Mouse (Mus musculus): ENCODE data around the gene B4galt1. TPM values are rescaled to one million over a fixed set of nuclear protein-coding genes. Genes with fewer than 3 reads are reported as not detected.

B4galt1 gene
- total RNA-seq (2023), result 10 to 100 TPM; 81.8 to 81.9 TPM

DNA sequence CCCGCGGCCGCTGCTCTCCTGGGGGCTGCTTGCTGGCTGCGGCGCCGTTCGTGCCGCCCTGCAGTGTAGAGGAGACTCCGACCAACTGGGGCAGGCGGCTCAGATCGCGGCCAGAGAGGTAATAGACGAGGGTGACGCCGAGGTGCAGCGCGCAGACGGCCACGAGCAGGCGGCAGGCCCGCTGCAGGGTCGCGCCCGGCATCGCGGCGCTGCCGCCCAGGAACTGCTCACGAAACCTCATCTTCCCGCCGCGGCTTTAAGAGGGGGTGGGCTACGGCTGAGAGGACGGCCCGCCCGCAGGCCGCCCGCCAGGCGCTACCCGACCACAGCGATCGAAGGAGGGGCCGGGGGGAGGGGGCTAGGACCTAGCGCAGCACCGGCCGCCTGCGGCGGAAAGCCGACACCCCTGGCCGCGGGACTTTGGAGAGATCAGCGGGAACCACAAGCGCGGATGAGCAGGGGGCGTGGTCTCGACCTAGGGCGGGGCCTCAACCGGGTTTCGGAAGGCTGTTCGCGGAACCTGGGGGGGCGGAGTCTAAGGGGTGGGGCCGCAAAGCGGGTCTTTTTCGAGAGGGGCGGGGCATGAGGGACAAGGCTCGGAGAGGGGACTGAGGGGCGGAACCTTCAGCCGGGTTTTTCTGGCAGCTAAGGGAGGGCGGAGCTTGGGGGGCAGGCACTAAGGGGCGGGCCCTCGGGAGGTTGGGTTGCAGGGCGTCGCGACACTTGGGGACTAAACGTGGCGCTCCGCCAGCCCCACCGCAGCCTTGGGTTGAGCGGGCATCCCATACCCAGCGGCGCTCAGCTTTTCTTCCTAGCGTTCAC is at the start of gene B4galt1:
Gene B4galt1, minus strand, starts transcription at position 441 of the 822 bp plus-strand sequence.

GRCm38 (mm10) chr4:40757780-40758420 is 95.9 kb downstream of the B4galt1 start, which contains the start of gene Smu1:
Gene Smu1, minus strand, starts transcription at chr4:40757923.

Other genes starting within 250 kb of the B4galt1 start
- 10 to 100 TPM; 25.3 to 26.3 TPM for gene Aptx, start 150.8 kb downstream of the B4galt1 start, total RNA-seq (2023)
- gene Dnaja1, start 131.9 kb downstream of the B4galt1 start, total RNA-seq (2023), result 100 to 1,000 TPM; 410 to 472 TPM
- gene Smu1, start 96.1 kb downstream of the B4galt1 start, total RNA-seq (2023), result 10 to 100 TPM; 67.6 to 78.7 TPM
- gene Spink4, start 66.0 kb upstream of the B4galt1 start, total RNA-seq (2023), result not detected
- gene Bag1, start 94.3 kb upstream of the B4galt1 start, total RNA-seq (2023), result 10 to 100 TPM; 70.6 to 79.1 TPM
- 10 to 100 TPM; 28.3 to 36.3 TPM for gene Chmp5, start 94.4 kb upstream of the B4galt1 start, total RNA-seq (2023)
- 10 to 100 TPM; 93.8 to 94.6 TPM for gene Nfx1, start 116.9 kb upstream of the B4galt1 start, total RNA-seq (2023)
- gene Aqp7, start 194.1 kb upstream of the B4galt1 start, total RNA-seq (2023), result not detected
- 10 to 100 TPM; 59.6 to 67.0 TPM for gene Aqp3, start 244.2 kb upstream of the B4galt1 start, total RNA-seq (2023)